Mouse (Mus musculus): ENCODE results near the gene Dusp7.

DNA sequence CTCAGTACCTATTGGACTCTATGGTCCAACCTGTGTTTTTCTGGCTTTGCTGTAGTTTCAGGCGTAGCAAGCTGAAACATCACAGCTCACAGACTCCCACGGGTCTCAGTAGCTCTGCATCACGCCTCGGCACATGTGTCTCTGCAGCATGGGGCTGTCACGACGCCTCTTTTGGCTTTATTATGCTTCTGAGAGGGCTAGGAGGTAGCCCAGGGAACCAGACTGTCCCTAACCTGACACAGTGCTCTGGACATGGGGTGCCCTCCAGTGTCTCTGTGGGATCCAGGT is 2.9 kb downstream of the Dusp7 start:
- TF ChIP-seq CTCF (IDR thresholded peaks at IDR 0.05; ENCODE audit: low read depth, low read length) (no peak), POLR2A (IDR thresholded peaks at IDR 0.05; ENCODE audit: insufficient read depth, low read length) (no peak)
